Mouse (Mus musculus) heart, postnatal 0 days (tissue): ENCODE data around the gene Gm20708. TPM values are rescaled to one million over a fixed set of nuclear protein-coding genes. Genes with fewer than 3 reads are reported as not detected.

ENCODE experiments used
- ATAC-seq: fragments of 200-750 bp; cut with Nextera tagmentation; 2 replicates; pipeline ENCODE4 v1.8.0; 2017; ENCODE audit warnings: low read depth, moderate number of reproducible peaks, moderate library complexity; ENCODE audit not compliant: insufficient read depth
- DNase-seq: peaks from one replicate; pipeline ENCODE4 v3.0.0-alpha.2; 2016; ENCODE audit warnings: low spot score
- H3K27ac ChIP-seq: fragments of 300-500 bp; sonication (generic); 2 replicates; pipeline ENCODE4 v1.5.1; 2014; ENCODE audit warnings: low read depth, mild to moderate bottlenecking
- H3K27me3 ChIP-seq: fragments of 300-500 bp; sonication (generic); 2 replicates; pipeline ENCODE4 v1.6.1; 2014; ENCODE audit warnings: low read length, mixed read lengths; ENCODE audit not compliant: control insufficient read depth, insufficient read depth
- H3K36me3 ChIP-seq: fragments of 300-500 bp; sonication (generic); replicated peaks from 2 replicates; pipeline ENCODE4 v1.6.1; 2014; ENCODE audit warnings: low read length, mixed read lengths; ENCODE audit not compliant: control insufficient read depth, insufficient read depth
- H3K4me1 ChIP-seq: fragments of 300-500 bp; sonication (generic); 2 replicates; pipeline ENCODE4 v1.6.1; 2014; ENCODE audit warnings: antibody characterized with exemption; ENCODE audit not compliant: control insufficient read depth, insufficient read depth
- H3K4me2 ChIP-seq: fragments of 300-500 bp; sonication (generic); 2 replicates; pipeline ENCODE4 v1.6.1; 2014; ENCODE audit warnings: low read depth, mild to moderate bottlenecking, low read length, moderate library complexity
- H3K4me3 ChIP-seq: fragments of 300-500 bp; sonication (generic); 2 replicates; pipeline ENCODE4 v1.5.1; 2014; ENCODE audit warnings: low read depth, low read length
- H3K9ac ChIP-seq: fragments of 300-500 bp; sonication (generic); replicated peaks from 2 replicates; pipeline ENCODE4 v1.6.1; 2014; ENCODE audit warnings: low read depth, low read length, mixed read lengths
- H3K9me3 ChIP-seq: fragments of 300-500 bp; sonication (generic); replicated peaks from 2 replicates; pipeline ENCODE4 v1.6.1; 2016; ENCODE audit warnings: low read length; ENCODE audit not compliant: control insufficient read depth
- CTCF ChIP-seq: IDR thresholded peaks from 2 replicates; pipeline ENCODE4 v1.5.1; 2016; ENCODE audit warnings: antibody characterized with exemption, control low read depth, low read depth
- EP300 ChIP-seq: IDR thresholded peaks from 2 replicates; pipeline ENCODE4 v1.6.1; 2016; ENCODE audit warnings: antibody characterized with exemption, low read depth
- WGBS: fragments of 180-500 bp; shearing (Covaris S2); extraction: QIAGEN DNeasy Blood & Tissue Kit; methylation state at CpG from one replicate; pipeline ENCODE4 v1.1.7; 2014; 5-methylcytosine and 5-hydroxymethylcytosine counted together
- polyA plus RNA-seq: library from polyadenylated mRNA; unstranded; fragments of >200 nt; fragmentation: Nextera tagmentation; extraction: Ambion mirVana; gene quantifications from 2 replicates; pipeline ENCODE4 v1.2.1, GENCODE M21; 2015
- total RNA-seq: library from RNA; depleted of rRNA; stranded (reverse); fragments of >200 nt; gene quantifications from 2 replicates; pipeline ENCODE4 v1.2.3, GENCODE M21; 2014; ENCODE audit warnings: low replicate concordance

Gene Gm20708
- total and polyA plus RNA-seq, 2 experiments from 2014 or later = 0.68 to 2.6 TPM

DNA sequence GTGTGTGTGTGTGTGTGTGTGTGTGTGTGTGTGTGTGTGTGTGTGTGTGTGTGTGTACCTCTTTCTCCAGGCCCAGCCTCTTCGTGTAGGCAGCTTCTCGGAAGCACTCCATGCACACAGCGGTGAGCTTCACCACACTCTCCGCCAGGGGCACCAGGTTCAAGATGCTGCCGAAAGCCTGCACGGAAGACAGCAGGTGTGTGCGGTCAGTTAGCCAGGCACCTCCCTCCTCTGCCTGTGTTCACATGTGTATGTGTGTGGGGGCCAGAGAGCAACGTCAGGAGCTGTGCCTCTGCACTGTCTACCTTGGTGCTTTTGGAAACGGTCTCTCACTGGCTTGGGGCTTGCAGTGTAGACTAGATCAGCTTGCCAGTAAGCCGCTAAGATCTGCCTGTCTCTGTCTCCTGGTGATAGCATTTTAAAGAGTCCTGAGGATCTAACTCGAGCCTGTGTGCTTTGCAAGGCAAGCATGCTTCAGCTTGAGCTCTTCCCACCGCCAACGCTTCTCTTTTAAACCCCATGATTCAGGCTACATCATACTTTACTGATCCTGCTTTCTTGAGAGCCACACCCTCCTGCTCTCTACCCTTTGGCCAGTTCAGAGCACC, 7.0 kb downstream of the Gm20708 start:
- DNase-seq = peak; percentile 3
- peaks cover 63% of the 10 kb centered on the region for H3K36me3 ChIP-seq
- WGBS = 80% methylated on average over 13 of the region's 13 CpGs
- H3K4me1 ChIP-seq = peaks cover 32% of the 10 kb centered on the region
- no peaks in the 10 kb centered on the region for H3K27me3 ChIP-seq
- H3K4me3 ChIP-seq = no peak overlapping the region
- H3K27ac ChIP-seq = no peak overlapping the region
- no peak overlapping the region for H3K4me2 ChIP-seq
- no peak overlapping the region for H3K9ac ChIP-seq
- ATAC-seq = no peak
- no peaks in the 10 kb centered on the region for H3K9me3 ChIP-seq
- TF ChIP-seq EP300 (no peak), CTCF (no peak)

DNA sequence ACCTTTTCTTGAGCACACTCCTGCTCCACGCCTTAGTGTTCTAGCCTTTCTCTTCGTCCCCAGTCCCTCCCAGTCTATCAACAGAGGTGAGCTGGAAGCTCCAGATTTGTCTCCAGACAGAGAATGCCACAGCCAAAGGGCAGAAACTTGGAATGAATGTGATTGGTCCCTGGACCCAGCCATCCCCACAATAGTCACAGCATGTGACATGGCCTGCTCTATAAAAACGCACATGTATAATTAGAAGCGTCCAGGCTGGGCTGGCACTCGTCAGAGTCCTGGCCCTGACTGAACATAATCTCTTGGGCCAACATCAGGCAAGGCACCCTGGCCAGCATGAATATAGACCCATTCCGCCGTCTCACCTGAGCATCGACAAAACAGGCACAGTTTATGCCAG, 9.6 kb downstream of the Gm20708 start:
- 33% methylated on average over 8 of the region's 8 CpGs for WGBS
- Histone ChIP-seq H3K4me3 (no peak overlapping the region), H3K4me2 (no peak overlapping the region), H3K4me1 (peaks cover 39% of the 10 kb centered on the region), H3K9ac (no peak overlapping the region), H3K36me3 (peaks cover 52% of the 10 kb centered on the region), H3K9me3 (no peaks in the 10 kb centered on the region), H3K27ac (peak overlapping the region; percentile 87), H3K27me3 (no peaks in the 10 kb centered on the region)
- DNase-seq (peak; percentile 86), ATAC-seq (peak; percentile 94)
- TF ChIP-seq CTCF = no peak
- peak; percentile 66; the same call in 1 of the 2 replicates for TF ChIP-seq EP300

DNA sequence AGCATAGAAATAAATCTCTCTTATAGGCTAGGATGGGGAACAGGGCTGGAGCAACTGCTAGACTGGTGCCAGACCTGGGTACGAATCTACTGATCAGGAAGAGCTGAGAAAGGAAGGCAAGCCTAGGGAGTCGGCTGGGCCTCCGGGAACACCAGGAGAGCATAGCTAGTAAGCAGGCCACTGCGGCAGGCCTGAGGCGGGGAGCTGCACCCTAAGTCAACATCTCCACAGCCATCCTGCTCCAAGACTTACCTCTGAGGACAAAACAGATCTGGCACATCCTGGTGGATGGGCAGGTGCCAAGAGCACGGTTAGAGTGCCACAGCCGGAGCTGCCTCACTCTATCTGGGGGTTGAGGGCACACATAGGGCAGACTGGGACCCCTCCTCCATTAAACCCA, 10.7 kb downstream of the Gm20708 start:
- Histone ChIP-seq H3K4me3 (no peak overlapping the region), H3K9me3 (no peaks in the 10 kb centered on the region), H3K4me1 (peaks cover 40% of the 10 kb centered on the region), H3K36me3 (peaks cover 42% of the 10 kb centered on the region), H3K27me3 (no peaks in the 10 kb centered on the region), H3K4me2 (no peak overlapping the region), H3K27ac (peak overlapping the region; percentile 87), H3K9ac (no peak overlapping the region)
- no peak for ATAC-seq
- 87% methylated on average over 7 of the region's 7 CpGs for WGBS
- TF ChIP-seq CTCF (no peak), EP300 (no peak)
- DNase-seq = no peak

DNA sequence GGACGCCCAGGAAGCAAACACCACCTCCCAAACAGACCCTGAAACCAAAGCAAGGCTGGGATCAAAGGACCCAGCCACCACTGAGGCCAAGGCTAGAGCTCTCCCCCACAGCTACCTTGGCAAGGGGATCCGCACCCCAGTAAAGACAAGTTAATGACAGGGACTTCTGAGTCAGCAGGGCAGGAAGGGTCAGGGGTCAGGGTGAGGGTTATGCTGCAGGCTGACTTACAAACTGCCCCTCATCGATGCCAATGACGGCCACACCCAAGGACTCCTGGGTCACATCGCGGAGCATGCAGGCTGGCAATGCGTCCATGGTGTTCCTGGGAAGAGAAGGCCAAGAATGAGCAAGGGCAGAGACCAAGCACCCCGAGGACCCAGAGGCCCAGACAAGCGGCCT, 12.4 kb downstream of the Gm20708 start:
- peaks cover 53% of the 10 kb centered on the region for H3K4me1 ChIP-seq
- H3K27ac ChIP-seq = peak overlapping the region; percentile 79; the same call in 1 of the 2 replicates
- no peak overlapping the region for H3K9ac ChIP-seq
- DNase-seq (no peak), ATAC-seq (no peak)
- H3K4me3 ChIP-seq = no peak overlapping the region
- H3K4me2 ChIP-seq = no peak overlapping the region
- H3K27me3 ChIP-seq = no peaks in the 10 kb centered on the region
- WGBS = 92% methylated on average over 9 of the region's 9 CpGs
- peaks cover 35% of the 10 kb centered on the region for H3K36me3 ChIP-seq
- TF ChIP-seq CTCF (no peak), EP300 (no peak)
- no peaks in the 10 kb centered on the region for H3K9me3 ChIP-seq

DNA sequence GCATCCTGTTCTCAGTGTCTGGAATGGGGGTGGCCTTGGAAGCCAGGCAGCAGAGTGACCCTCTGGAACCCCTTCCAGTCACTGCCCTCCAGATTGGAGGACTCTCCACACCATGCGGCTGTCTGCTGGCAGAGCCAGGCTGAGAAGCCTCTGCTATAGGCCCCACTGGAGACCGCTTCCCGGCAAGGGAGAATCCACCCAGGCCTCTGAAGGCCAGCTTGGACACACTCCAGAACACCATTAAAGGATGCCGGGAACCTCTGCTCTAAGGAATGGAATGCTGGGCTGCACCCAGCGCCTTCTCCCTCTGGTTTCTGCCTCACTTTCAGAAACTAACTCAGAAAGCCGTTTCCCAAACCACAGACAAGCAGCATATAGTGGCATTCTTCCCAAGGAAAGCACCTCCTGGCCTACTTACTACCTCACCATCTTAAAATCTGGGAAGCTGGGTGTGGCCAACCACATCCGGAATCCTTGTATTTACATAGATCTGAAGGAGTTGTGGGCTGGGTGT, 13.3 kb downstream of the Gm20708 start:
- peak; percentile 53 for DNase-seq
- peak overlapping the region; percentile 79 for H3K27ac ChIP-seq
- no peak overlapping the region for H3K4me3 ChIP-seq
- peak overlapping the region; percentile 1; the same call in 1 of the 2 replicates for H3K4me2 ChIP-seq
- peaks cover 60% of the 10 kb centered on the region for H3K4me1 ChIP-seq
- ATAC-seq = no peak
- WGBS = 16% methylated on average over 7 of the region's 7 CpGs
- no peak overlapping the region; the same call in 1 of the 2 replicates for H3K9ac ChIP-seq
- H3K27me3 ChIP-seq = no peaks in the 10 kb centered on the region
- no peaks in the 10 kb centered on the region for H3K9me3 ChIP-seq
- TF ChIP-seq CTCF (no peak), EP300 (no peak)
- peaks cover 27% of the 10 kb centered on the region for H3K36me3 ChIP-seq
